Mouse (Mus musculus): ENCODE measurements around the gene Faap100. TPM values are rescaled to one million over a fixed set of nuclear protein-coding genes. Genes with fewer than 3 reads are reported as not detected.
"Not testable (repeated sequence)": the region's sequence is repeated elsewhere in the genome, so short reads cannot be mapped to it uniquely, and the experiment has no call there.

The Faap100 gene
- polyA plus RNA-seq (2014; fragmentation: Nextera tagmentation; extraction: Ambion mirVana), result 22.8 and 23.2 TPM in 2 replicates

DNA sequence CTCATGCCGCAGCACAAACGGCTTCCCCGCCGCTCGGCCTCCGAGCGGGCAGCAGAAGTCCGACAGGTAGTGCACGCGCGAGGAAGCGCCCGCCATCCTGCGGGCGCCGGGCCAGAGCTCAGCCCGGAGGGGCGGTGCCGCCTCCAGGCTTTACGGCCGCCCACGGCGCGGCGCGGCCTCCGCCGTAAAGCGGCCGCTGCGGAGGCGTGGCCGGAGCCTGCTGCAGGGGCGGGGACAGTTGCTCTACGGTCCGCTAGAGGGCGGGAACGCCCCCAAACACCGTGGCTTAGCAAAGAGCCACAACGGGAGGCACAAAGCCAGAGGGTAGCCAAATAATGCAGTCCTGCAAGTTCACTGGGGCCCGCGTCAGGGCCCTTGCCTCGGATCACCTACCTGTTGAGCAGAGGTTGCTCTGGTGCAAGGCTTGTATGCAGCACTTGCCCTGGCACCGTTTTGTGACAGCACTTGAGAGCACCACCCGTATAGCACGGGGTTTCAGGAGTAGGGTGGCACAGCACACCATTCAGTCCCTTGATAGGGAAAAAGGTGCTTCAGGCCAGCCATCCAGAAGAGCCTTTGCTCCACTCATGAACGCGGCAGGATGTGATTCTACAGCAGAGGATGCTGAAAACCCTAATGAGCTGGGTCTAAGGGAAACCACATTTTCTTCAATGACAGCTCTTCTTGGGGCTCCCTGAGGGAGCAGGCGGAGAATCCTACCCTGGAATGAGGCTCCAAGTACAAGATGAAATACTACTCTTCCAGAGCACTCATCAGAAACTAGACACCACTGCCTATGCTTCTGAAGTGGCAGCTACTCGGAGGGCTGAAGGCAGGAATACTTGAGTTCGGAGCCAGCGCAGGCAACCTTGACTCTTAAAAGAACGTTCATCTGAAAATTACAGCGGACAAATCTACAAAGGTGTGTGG lies at the start of gene Faap100:
Gene Faap100 (minus strand): TSS at position 154 of the 930 bp plus-strand sequence.
- peak within 1 kb of the TSS; percentile 36 for H3K27ac ChIP-seq (ENCODE audit: low read depth, low read length)
- H3K4me1 ChIP-seq (replicated peaks; ENCODE audit: control insufficient read depth, insufficient read depth, low read length), result peaks cover 13% of the 10 kb centered on the region
- no peaks in the 10 kb centered on the region for H3K27me3 ChIP-seq (replicated peaks; ENCODE audit: control insufficient read depth, insufficient read depth, low read length)
- ATAC-seq (replicated peaks; ENCODE audit: low FRiP score), result peak; percentile 87
- H3K4me2 ChIP-seq, result peak within 1 kb of the TSS; percentile 98
- peak within 1 kb of the TSS; percentile 76 for H3K4me3 ChIP-seq (ENCODE audit: low read depth, low read length)
- H3K36me3 ChIP-seq (ENCODE audit: control insufficient read depth, insufficient read depth, low read length), result peaks cover 37% of the 10 kb centered on the region
- no peaks in the 10 kb centered on the region for H3K9me3 ChIP-seq (ENCODE audit: control insufficient read depth, low read length)
- peak within 1 kb of the TSS; percentile 75 for H3K9ac ChIP-seq (ENCODE audit: low read depth, low read length)
- DNase-seq (ENCODE audit: low spot score), result peak; percentile 87
- 10% methylated on average over 54 of the region's 54 CpGs for WGBS

GRCm38 (mm10) chr11:120426727-120427126 lies 48.2 kb upstream of the Faap100 start:
- Histone ChIP-seq H3K9ac (ENCODE audit: low read depth, low read length) (no peak overlapping the region), H3K4me2 (no peak overlapping the region), H3K27ac (ENCODE audit: low read depth, low read length) (no peak overlapping the region), H3K4me3 (ENCODE audit: low read depth, low read length) (no peak overlapping the region), H3K4me1 (replicated peaks; ENCODE audit: control insufficient read depth, insufficient read depth, low read length) (no peaks in the 10 kb centered on the region), H3K27me3 (replicated peaks; ENCODE audit: control insufficient read depth, insufficient read depth, low read length) (no peaks in the 10 kb centered on the region), H3K9me3 (ENCODE audit: control insufficient read depth, low read length) (no peaks in the 10 kb centered on the region), H3K36me3 (ENCODE audit: control insufficient read depth, insufficient read depth, low read length) (peaks cover 37% of the 10 kb centered on the region)
- WGBS, result 87% methylated on average over 3 of the region's 3 CpGs
- DNase-seq (ENCODE audit: low spot score) (no peak), ATAC-seq (replicated peaks; ENCODE audit: low FRiP score) (no peak)

DNA sequence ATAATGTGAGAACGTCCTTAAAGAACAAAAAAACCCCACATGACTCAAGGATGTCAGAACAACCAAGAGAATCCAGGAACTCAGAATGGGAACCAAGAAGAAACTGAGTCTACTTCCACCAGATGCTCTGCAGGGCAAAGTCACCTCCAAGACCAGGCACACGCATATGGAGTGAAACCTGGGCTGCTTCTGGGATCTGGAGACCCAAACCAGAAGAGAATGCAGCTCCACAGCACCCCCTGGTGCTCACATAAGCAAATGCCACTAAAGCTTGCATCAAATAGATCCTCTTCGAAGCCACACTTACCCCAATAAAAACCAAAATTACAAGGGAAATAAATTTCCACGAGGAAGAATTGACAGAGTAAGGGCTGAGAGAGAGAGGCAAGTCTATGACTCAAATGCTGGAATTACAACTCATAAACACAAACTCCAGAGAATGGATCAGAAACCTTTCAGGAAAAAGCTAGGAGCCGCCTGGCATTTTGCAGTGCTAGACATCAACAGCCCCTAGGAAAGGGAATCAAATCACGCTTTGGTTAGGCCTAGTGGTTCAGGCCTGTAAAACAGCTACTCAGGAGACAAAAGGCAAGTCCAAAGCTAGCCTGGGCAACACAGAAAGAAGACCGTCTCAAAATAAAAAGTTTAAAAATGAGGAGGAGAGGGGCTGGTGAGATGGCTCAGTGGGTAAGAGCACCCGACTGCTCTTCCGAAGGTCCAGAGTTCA lies 45.2 kb upstream of the Faap100 start:
- ATAC-seq (replicated peaks; ENCODE audit: low FRiP score) (no peak), DNase-seq (ENCODE audit: low spot score) (no peak)
- Histone ChIP-seq H3K36me3 (ENCODE audit: control insufficient read depth, insufficient read depth, low read length) (peaks cover 42% of the 10 kb centered on the region), H3K9ac (ENCODE audit: low read depth, low read length) (no peak overlapping the region), H3K4me1 (replicated peaks; ENCODE audit: control insufficient read depth, insufficient read depth, low read length) (no peaks in the 10 kb centered on the region), H3K27ac (ENCODE audit: low read depth, low read length) (no peak overlapping the region), H3K27me3 (replicated peaks; ENCODE audit: control insufficient read depth, insufficient read depth, low read length) (no peaks in the 10 kb centered on the region), H3K9me3 (ENCODE audit: control insufficient read depth, low read length) (no peaks in the 10 kb centered on the region), H3K4me3 (ENCODE audit: low read depth, low read length) (no peak overlapping the region), H3K4me2 (no peak overlapping the region)
- 76% methylated on average over 9 of the region's 9 CpGs for WGBS

DNA sequence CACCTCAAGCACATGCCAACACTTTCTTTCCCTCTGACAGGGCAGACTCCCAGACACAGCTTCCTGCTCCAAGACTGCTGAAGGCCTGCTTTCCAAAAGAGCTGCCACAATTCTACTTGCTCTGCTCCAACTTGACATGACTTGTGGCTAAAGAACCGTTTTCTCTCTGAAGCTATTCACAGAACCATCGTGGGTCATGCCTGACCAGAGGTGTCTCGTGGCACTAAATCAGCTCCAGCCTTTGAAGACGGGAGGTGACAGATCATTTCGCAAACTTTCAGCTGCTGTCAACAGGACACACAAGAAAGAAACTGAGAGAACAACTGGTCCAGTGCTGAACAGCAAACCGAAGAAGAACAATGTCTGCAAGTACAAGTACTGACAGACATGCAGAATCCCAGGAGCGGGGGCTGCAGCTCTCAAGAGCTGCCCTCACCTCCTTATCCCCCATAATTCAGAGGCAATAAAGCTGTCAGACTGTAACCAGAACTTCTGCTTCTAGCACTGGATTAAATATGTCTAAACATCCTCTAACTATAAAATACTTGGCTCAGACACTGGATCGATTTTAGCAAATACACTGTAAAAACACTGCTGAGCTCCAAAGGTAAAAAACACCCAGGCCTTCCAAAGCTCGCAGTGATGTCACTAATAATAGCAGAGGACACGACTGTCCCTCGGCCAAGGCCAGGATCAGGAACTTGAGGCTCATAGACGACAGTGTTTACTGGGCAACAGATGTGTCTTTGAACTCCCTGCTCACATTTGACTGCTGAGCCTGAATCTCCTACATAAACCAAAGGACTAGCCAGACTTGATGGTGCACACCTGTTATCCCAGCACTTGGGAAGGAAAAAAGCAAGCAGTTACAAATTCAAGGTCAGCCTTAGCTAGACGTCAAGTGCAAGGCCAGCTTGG lies 44.3 kb upstream of the Faap100 start:
- ATAC-seq (replicated peaks; ENCODE audit: low FRiP score) (no peak), DNase-seq (ENCODE audit: low spot score) (no peak)
- no peak overlapping the region for H3K27ac ChIP-seq (ENCODE audit: low read depth, low read length)
- H3K9ac ChIP-seq (ENCODE audit: low read depth, low read length), result no peak overlapping the region
- H3K9me3 ChIP-seq (ENCODE audit: control insufficient read depth, low read length), result no peaks in the 10 kb centered on the region
- H3K27me3 ChIP-seq (replicated peaks; ENCODE audit: control insufficient read depth, insufficient read depth, low read length), result no peaks in the 10 kb centered on the region
- 84% methylated on average over 13 of the region's 13 CpGs for WGBS
- H3K4me1 ChIP-seq (replicated peaks; ENCODE audit: control insufficient read depth, insufficient read depth, low read length), result no peaks in the 10 kb centered on the region
- H3K4me2 ChIP-seq, result no peak overlapping the region
- no peak overlapping the region for H3K4me3 ChIP-seq (ENCODE audit: low read depth, low read length)
- peaks cover 45% of the 10 kb centered on the region for H3K36me3 ChIP-seq (ENCODE audit: control insufficient read depth, insufficient read depth, low read length)

DNA sequence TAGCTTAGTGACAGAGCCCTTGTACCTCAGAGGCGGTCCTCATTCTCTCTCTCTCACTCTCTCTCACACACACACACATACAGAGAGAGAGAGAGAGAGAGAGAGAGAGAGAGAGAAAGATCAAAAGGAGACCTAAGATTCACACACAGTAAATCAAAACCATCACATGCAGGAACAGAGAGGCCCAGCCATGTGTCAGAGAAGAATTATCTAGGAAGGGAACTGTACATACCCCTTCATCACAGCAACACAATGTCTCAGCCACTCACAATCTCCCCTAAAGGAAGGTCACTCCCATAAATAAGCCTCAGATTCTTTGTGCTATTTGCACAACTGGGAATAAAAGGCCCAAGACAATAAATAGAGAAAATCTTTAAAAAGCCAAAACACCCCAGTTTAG lies 40.0 kb upstream of the Faap100 start:
- Histone ChIP-seq H3K9me3 (ENCODE audit: control insufficient read depth, low read length) (no peaks in the 10 kb centered on the region), H3K4me3 (ENCODE audit: low read depth, low read length) (no peak overlapping the region), H3K4me1 (replicated peaks; ENCODE audit: control insufficient read depth, insufficient read depth, low read length) (no peaks in the 10 kb centered on the region), H3K4me2 (no peak overlapping the region), H3K27ac (ENCODE audit: low read depth, low read length) (no peak overlapping the region), H3K27me3 (replicated peaks; ENCODE audit: control insufficient read depth, insufficient read depth, low read length) (no peaks in the 10 kb centered on the region), H3K36me3 (ENCODE audit: control insufficient read depth, insufficient read depth, low read length) (peaks cover 45% of the 10 kb centered on the region), H3K9ac (ENCODE audit: low read depth, low read length) (no peak overlapping the region)
- DNase-seq (ENCODE audit: low spot score) (no peak), ATAC-seq (replicated peaks; ENCODE audit: low FRiP score) (no peak)
- WGBS, result 100% methylated on average over 1 of the region's 1 CpGs

DNA sequence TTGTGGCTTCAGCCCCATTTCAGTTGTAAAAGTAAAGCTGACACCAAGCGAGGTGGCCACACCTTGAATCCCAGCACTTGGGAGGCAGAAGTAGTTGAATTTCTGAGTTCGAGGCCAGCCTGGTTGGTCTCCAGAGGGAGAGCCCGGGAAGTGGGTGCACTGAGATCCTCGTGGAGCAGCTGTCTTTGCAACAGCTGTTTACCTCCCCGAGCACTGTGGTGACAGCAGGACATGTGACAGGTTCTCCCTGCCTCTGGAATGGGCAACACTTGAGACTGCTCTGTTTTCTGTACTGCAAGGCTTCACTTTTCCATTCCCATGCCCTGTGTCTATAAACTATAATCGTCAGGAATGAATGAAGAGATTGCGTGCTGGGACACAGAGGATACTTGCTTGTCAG lies 39.3 kb upstream of the Faap100 start:
- Histone ChIP-seq H3K4me1 (replicated peaks; ENCODE audit: control insufficient read depth, insufficient read depth, low read length) (no peaks in the 10 kb centered on the region), H3K36me3 (ENCODE audit: control insufficient read depth, insufficient read depth, low read length) (peaks cover 52% of the 10 kb centered on the region), H3K9ac (ENCODE audit: low read depth, low read length) (no peak overlapping the region), H3K27me3 (replicated peaks; ENCODE audit: control insufficient read depth, insufficient read depth, low read length) (no peaks in the 10 kb centered on the region), H3K4me2 (no peak overlapping the region), H3K9me3 (ENCODE audit: control insufficient read depth, low read length) (no peaks in the 10 kb centered on the region), H3K27ac (ENCODE audit: low read depth, low read length) (no peak overlapping the region), H3K4me3 (ENCODE audit: low read depth, low read length) (no peak overlapping the region)
- 90% methylated on average over 7 of the region's 7 CpGs for WGBS
- DNase-seq (ENCODE audit: low spot score) (no peak), ATAC-seq (replicated peaks; ENCODE audit: low FRiP score) (no peak)

DNA sequence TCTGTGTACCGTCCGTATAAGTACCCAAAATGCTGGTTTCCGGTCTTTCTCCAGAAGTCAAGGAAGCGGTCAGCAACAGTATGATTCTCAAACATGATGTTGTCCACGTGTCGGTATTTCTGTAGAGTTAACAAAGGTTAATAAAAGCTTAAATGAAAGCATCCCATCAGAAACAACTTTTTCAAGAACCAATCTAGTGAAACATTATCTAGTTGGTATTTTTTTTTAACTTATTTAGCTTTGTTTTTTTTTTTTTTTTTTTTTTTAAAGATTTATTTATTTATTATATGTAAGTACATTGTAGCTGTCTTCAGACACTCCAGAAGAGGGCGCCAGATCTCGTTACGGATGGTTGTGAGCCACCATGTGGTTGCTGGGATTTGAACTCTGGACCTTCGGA lies 35.1 kb upstream of the Faap100 start:
- H3K9me3 ChIP-seq (ENCODE audit: control insufficient read depth, low read length); H3K9ac ChIP-seq (ENCODE audit: low read depth, low read length); H3K4me2 ChIP-seq; H3K27me3 ChIP-seq (replicated peaks; ENCODE audit: control insufficient read depth, insufficient read depth, low read length); H3K27ac ChIP-seq (ENCODE audit: low read depth, low read length); H3K4me1 ChIP-seq (replicated peaks; ENCODE audit: control insufficient read depth, insufficient read depth, low read length); H3K4me3 ChIP-seq (ENCODE audit: low read depth, low read length); ATAC-seq (replicated peaks; ENCODE audit: low FRiP score); DNase-seq (ENCODE audit: low spot score): not testable (repeated sequence)
- peaks cover 66% of the 10 kb centered on the region for H3K36me3 ChIP-seq (ENCODE audit: control insufficient read depth, insufficient read depth, low read length)
- WGBS, result 93% methylated on average over 7 of the region's 10 CpGs

DNA sequence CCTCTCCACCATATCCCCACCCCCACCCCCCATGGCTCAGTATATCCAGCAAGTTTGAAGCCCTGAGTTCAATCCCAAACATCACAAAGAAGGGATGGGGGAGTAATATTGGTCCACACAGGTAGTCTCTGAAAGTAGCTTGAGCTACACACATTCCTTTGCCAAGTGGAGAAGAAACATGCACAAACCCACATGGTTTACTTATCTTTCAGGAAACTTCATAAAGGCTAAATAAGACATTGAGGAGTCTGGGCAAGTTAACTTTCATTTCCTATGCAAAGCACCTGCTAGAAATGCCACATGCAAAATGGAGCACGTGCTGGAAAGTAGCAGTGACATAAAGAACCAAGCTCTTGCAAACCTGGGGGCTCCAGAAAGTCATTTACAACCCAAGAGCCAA lies 27.9 kb upstream of the Faap100 start:
- DNase-seq (ENCODE audit: low spot score), result no peak
- Histone ChIP-seq H3K27me3 (replicated peaks; ENCODE audit: control insufficient read depth, insufficient read depth, low read length) (no peaks in the 10 kb centered on the region), H3K4me3 (ENCODE audit: low read depth, low read length) (no peak overlapping the region), H3K4me1 (replicated peaks; ENCODE audit: control insufficient read depth, insufficient read depth, low read length) (peaks cover 19% of the 10 kb centered on the region), H3K9ac (ENCODE audit: low read depth, low read length) (no peak overlapping the region), H3K36me3 (ENCODE audit: control insufficient read depth, insufficient read depth, low read length) (peaks cover 56% of the 10 kb centered on the region), H3K9me3 (ENCODE audit: control insufficient read depth, low read length) (no peaks in the 10 kb centered on the region), H3K27ac (ENCODE audit: low read depth, low read length) (peak overlapping the region; percentile 45), H3K4me2 (no peak overlapping the region)
- 72% methylated on average over 1 of the region's 1 CpGs for WGBS
- ATAC-seq (replicated peaks; ENCODE audit: low FRiP score), result no peak

Data from liver, embryonic 11.5 days (tissue).